Mouse (Mus musculus): ENCODE data around the gene Pkd2l1.
A peak's percentile ranks its signal among the peaks of the same experiment; 100 is the strongest.

Pkd2l1 gene

DNA sequence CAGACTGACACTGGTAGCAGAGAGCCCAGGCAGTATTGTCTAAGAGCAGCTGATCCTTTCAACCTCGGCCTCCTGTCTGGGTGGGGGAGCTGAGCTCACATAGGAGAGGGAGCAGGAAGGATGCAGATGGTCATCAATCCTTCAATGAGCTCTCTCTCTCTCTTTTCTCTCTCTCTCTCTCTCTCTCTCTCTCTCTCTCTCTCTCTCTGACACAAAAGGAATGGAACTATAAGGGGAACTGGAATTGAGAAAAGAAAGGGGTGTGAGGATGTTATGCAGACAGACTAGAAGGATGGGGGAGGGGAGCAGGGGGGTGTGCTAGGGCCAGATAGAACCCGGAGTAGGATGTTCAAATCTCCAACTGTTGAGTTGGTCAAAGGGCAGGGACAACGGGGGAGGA, at the start of gene Pkd2l1:
Gene Pkd2l1, minus strand, starts transcription at position 101 of the 400 bp plus-strand sequence.
- no peak for DNase-seq (ENCODE audit: low spot score)

DNA sequence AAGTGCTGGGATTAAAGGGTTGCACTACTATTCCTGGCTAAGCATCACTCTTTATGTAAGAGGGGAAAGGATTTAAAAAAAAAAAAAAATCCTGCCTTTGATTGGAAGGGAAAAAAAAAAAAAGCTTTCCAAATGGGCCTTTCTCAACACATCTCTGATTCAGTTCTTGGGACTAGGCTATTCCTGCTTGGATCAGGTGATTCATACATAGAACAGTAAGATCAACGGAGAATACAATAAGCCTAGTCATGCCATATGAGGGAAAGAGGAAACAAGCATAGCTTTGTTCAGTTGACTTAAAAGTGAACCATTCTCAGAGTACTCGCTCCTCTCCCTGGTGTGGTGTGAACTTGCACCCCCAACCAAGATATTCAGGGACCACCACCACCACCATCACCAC, 46.7 kb upstream of the Pkd2l1 start:
- no peak for DNase-seq (ENCODE audit: low spot score)

DNA sequence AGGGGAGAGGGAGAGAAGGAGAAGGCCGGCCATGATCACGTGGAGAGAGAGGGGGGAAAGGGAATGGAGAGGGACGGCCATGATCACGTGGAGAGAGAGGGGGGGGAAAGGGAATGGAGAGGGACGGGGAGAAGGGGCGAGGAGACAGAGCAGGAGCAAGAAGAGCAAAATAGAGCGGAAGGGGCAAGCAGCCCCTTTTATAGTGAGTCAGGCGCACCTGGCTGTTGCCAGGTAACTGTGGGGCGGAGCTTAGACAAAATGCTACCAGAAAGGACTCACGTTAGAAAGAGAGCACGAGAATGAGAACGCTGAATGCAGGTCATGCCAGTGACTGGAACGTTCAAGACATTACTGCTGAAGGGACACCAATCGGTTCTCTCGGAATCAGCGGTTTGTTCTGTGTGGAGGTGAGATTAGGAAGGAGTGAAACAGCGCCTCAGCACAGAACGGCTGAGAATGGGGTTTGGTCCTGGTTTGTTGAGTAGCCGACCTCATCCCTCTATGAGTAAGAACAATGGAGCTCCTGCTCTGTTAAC, 45.3 kb upstream of the Pkd2l1 start:
- no peak for DNase-seq (ENCODE audit: low spot score)

- no peak for DNase-seq (ENCODE audit: low spot score)
Measured at GRCm38 (mm10) chr19:44231608-44232151, 39.4 kb upstream of the Pkd2l1 start.

GRCm38 (mm10) chr19:44230212-44230611, 38.0 kb upstream of the Pkd2l1 start:
- no peak for DNase-seq (ENCODE audit: low spot score)

GRCm38 (mm10) chr19:44229776-44230175, 37.5 kb upstream of the Pkd2l1 start:
- DNase-seq (ENCODE audit: low spot score), result no peak

- no peak for DNase-seq (ENCODE audit: low spot score)
Measured at GRCm38 (mm10) chr19:44225728-44226127, 33.5 kb upstream of the Pkd2l1 start.

GRCm38 (mm10) chr19:44217958-44218525, 25.8 kb upstream of the Pkd2l1 start:
- DNase-seq (ENCODE audit: low spot score), result no peak

- DNase-seq (ENCODE audit: low spot score), result no peak
Measured at GRCm38 (mm10) chr19:44215255-44215654, 23.0 kb upstream of the Pkd2l1 start.

- DNase-seq (ENCODE audit: low spot score), result no peak
Measured at GRCm38 (mm10) chr19:44207079-44207478, 14.8 kb upstream of the Pkd2l1 start.

GRCm38 (mm10) chr19:44203015-44203564, 10.8 kb upstream of the Pkd2l1 start, which contains the start of gene Scd3:
Gene Scd3, plus strand, starts transcription at chr19:44203269.
- no peak for DNase-seq (ENCODE audit: low spot score)

GRCm38 (mm10) chr19:44198964-44199363, 6.7 kb upstream of the Pkd2l1 start:
- no peak for DNase-seq (ENCODE audit: low spot score)

GRCm38 (mm10) chr19:44198494-44198893, 6.3 kb upstream of the Pkd2l1 start:
- DNase-seq (ENCODE audit: low spot score), result no peak

DNA sequence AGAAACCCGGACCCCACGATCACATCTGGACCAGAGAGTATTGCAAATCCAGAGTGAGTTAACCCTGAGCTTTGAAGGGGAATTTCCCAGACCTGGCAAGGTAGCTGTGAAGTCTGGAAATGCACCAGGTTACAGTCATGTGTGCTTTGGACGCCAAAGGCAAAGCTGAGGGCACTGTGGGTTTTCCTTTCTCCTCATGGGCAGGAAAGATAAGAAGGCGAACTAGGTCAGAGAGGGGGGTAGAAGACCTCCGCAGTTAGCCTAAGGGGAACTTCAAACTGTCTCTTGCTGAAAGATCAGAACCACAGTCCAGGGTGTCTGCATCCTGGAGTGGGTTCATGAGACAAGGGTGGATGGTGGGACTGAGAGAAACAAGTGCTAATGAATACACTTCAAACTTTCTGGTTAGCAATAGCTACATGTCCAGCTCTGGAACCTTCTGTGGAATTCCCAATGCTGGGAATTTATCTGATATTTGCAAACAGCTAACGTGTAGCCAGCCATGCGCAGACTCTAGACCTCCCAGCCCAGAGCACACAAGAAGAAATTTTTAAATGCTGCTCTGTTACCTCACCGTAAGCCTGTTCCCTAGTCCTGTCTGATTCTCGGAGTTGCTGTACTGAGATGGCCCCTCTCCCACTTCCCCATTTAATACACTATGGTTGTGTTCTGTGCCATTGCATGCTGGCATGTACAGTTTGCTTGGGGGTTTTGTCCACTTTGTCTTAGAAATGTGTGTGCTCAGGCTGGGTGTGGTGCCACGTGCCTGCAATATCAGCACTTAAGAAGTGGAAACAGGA, 5.0 kb upstream of the Pkd2l1 start:
- no peak for DNase-seq (ENCODE audit: low spot score)

DNA sequence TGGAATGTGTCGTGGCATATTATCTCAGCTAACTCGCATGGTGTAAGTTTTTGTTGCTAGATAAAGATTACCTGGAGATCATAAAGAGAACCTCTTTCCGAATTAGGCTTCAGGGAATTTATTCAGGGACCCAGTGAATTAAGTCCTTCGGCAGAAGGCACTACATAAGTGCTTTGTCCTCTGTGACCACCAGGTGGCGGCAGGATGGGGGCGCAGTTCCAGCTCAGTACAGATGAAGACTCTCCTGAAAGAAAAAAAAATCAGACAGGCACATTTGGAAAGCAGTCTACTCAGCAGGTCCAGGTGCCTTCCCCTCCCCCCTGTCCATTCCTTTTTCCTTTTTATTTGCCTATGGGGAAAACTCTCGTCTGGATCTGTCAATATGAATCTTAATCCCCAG, 2.9 kb upstream of the Pkd2l1 start:
- peak; percentile 38 for DNase-seq (ENCODE audit: low spot score)

DNA sequence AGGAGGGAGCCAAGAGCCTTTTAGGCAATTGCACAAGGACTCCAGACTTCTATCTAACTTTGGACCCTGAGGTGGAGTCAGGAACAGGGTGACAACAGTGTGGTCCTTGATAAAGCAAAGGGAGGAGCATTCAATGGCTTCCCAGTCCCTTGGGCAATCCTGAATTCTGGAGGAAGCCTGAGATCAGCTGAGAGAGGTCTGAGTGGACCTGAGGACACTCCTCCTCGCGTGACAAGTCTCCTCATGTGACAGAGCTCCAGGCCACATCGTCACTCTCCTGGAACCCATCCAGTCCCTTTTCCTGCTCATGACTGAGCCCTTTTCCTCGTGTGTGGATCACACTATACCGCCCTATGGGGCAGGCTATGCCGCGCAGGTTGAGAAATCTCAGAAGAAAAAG, 1.7 kb upstream of the Pkd2l1 start:
- DNase-seq (ENCODE audit: low spot score), result no peak

GRCm38 (mm10) chr19:44189056-44189455, 3.2 kb downstream of the Pkd2l1 start:
- no peak for DNase-seq (ENCODE audit: low spot score)

DNA sequence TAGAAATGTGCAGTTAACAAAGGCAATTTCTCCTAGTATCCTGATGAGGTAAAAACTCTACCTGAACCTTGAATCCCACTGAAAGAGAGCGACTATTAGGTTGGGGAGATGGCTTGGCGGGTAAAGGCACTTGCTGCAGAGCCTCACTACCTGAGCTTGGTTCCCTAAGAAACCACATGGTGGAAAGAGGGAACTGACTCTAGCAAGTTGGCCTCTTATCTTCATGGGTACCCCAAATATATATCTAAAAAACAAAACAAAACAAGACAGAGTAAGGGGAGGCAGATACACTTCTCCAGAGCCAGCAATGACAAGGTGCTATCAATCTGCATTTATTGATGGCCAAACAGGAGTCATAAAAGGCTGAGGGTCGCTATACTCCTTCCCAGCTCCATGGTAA, 8.3 kb downstream of the Pkd2l1 start:
- no peak for DNase-seq (ENCODE audit: low spot score)

DNA sequence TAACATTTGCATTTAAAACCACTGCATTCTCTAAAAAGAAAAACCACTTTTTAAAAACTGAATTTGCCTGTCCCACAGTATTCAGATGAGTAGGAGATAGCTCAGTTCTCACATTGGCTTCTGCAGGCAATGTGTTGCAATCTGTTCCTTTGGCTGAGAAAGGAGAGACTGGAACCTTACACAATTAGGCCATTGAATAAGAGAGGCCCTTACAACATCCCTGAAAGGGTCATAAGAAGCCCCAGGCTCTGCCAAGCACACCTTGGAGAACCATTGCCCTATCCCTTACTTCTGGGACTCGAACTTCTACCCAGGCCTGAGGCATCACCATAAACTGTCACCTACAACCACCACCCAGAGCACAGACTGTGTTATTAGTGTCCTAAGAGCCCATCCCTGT, 11.7 kb downstream of the Pkd2l1 start:
- DNase-seq (ENCODE audit: low spot score), result no peak

- DNase-seq (ENCODE audit: low spot score), result no peak
Measured at GRCm38 (mm10) chr19:44176741-44177140, 15.5 kb downstream of the Pkd2l1 start.

- DNase-seq (ENCODE audit: low spot score), result no peak
Measured at GRCm38 (mm10) chr19:44174835-44175234, 17.4 kb downstream of the Pkd2l1 start.

GRCm38 (mm10) chr19:44161515-44161914, 30.7 kb downstream of the Pkd2l1 start:
- DNase-seq (ENCODE audit: low spot score), result no peak

GRCm38 (mm10) chr19:44159386-44159785, 32.9 kb downstream of the Pkd2l1 start:
- DNase-seq (ENCODE audit: low spot score), result no peak

All from layer of hippocampus, adult 9-10 months (tissue).